Mouse (Mus musculus): ENCODE measurements around the gene 2010111I01Rik. TPM values are rescaled to one million over a fixed set of nuclear protein-coding genes. Genes with fewer than 3 reads are reported as not detected.

The 2010111I01Rik gene
- polyA plus RNA-seq, 1 experiment from 2014 or later: 27.7 TPM

GRCm38 (mm10) chr13:63187145-63188143 is 222.8 kb downstream of the 2010111I01Rik start:
- Histone ChIP-seq H3K27ac (replicated peaks) (no peak overlapping the region), H3K9me3 (no peaks in the 10 kb centered on the region), H3K9ac (no peak overlapping the region), H3K27me3 (no peaks in the 10 kb centered on the region), H3K36me3 (0 out of 2 replicates have a peak, but pooled peaks cover 3% of the 10 kb centered on the region), H3K4me1 (replicated peaks) (no peaks in the 10 kb centered on the region), H3K4me3 (no peak overlapping the region), H3K4me2 (no peak overlapping the region)
- ATAC-seq (ENCODE audit: low FRiP score, low read depth): no peak
- WGBS: 83% methylated on average over 13 of the region's 13 CpGs

GRCm38 (mm10) chr13:63188306-63188705 is 223.6 kb downstream of the 2010111I01Rik start:
- H3K9ac ChIP-seq: no peak overlapping the region
- H3K36me3 ChIP-seq: 0 out of 2 replicates have a peak, but pooled peaks cover 3% of the 10 kb centered on the region
- H3K9me3 ChIP-seq: no peaks in the 10 kb centered on the region
- 67% methylated on average over 5 of the region's 5 CpGs for WGBS
- H3K4me2 ChIP-seq: no peak overlapping the region
- ATAC-seq (ENCODE audit: low FRiP score, low read depth): no peak
- no peaks in the 10 kb centered on the region for H3K27me3 ChIP-seq
- no peak overlapping the region for H3K27ac ChIP-seq (replicated peaks)
- no peaks in the 10 kb centered on the region for H3K4me1 ChIP-seq (replicated peaks)
- no peak overlapping the region for H3K4me3 ChIP-seq

- H3K9ac ChIP-seq: no peak overlapping the region
- H3K36me3 ChIP-seq: 0 out of 2 replicates have a peak, but pooled peaks cover 3% of the 10 kb centered on the region
- H3K27me3 ChIP-seq: no peaks in the 10 kb centered on the region
- 61% methylated on average over 2 of the region's 2 CpGs for WGBS
- no peaks in the 10 kb centered on the region for H3K9me3 ChIP-seq
- ATAC-seq (ENCODE audit: low FRiP score, low read depth): no peak
- no peak overlapping the region for H3K27ac ChIP-seq (replicated peaks)
- H3K4me1 ChIP-seq (replicated peaks): no peaks in the 10 kb centered on the region
- H3K4me3 ChIP-seq: no peak overlapping the region
- H3K4me2 ChIP-seq: no peak overlapping the region
Observed at GRCm38 (mm10) chr13:63188811-63189210, 224.1 kb downstream of the 2010111I01Rik start.

GRCm38 (mm10) chr13:63193423-63193822 is 228.7 kb downstream of the 2010111I01Rik start:
- Histone ChIP-seq H3K9me3 (no peaks in the 10 kb centered on the region), H3K4me3 (no peak overlapping the region), H3K4me1 (replicated peaks) (no peaks in the 10 kb centered on the region), H3K27ac (replicated peaks) (no peak overlapping the region), H3K9ac (no peak overlapping the region), H3K27me3 (no peaks in the 10 kb centered on the region), H3K36me3 (0 out of 2 replicates have a peak, but pooled peaks cover 3% of the 10 kb centered on the region), H3K4me2 (no peak overlapping the region)
- no peak for ATAC-seq (ENCODE audit: low FRiP score, low read depth)
- WGBS: 72% methylated on average over 3 of the region's 3 CpGs

GRCm38 (mm10) chr13:63198038-63198437 is 233.3 kb downstream of the 2010111I01Rik start:
- no peaks in the 10 kb centered on the region for H3K4me1 ChIP-seq (replicated peaks)
- 93% methylated on average over 1 of the region's 1 CpGs for WGBS
- H3K9me3 ChIP-seq: no peaks in the 10 kb centered on the region
- no peaks in the 10 kb centered on the region for H3K27me3 ChIP-seq
- no peak overlapping the region for H3K4me2 ChIP-seq
- no peak overlapping the region for H3K4me3 ChIP-seq
- H3K36me3 ChIP-seq: no peaks in the 10 kb centered on the region
- no peak overlapping the region for H3K27ac ChIP-seq (replicated peaks)
- no peak overlapping the region for H3K9ac ChIP-seq
- no peak for ATAC-seq (ENCODE audit: low FRiP score, low read depth)

GRCm38 (mm10) chr13:63199588-63199987 is 234.9 kb downstream of the 2010111I01Rik start:
- no peak overlapping the region for H3K9ac ChIP-seq
- peaks cover 5% of the 10 kb centered on the region; the same call in 1 of the 2 replicates for H3K4me1 ChIP-seq (replicated peaks)
- H3K27ac ChIP-seq (replicated peaks): no peak overlapping the region
- ATAC-seq (ENCODE audit: low FRiP score, low read depth): no peak
- no peak overlapping the region for H3K4me3 ChIP-seq
- no peaks in the 10 kb centered on the region for H3K36me3 ChIP-seq
- WGBS: 71% methylated on average over 2 of the region's 2 CpGs
- H3K27me3 ChIP-seq: no peaks in the 10 kb centered on the region
- no peak overlapping the region for H3K4me2 ChIP-seq
- H3K9me3 ChIP-seq: no peaks in the 10 kb centered on the region

- no peak overlapping the region for H3K27ac ChIP-seq (replicated peaks)
Observed at GRCm38 (mm10) chr13:63203502-63204278, 239.0 kb downstream of the 2010111I01Rik start.

GRCm38 (mm10) chr13:63205750-63206149 is 241.1 kb downstream of the 2010111I01Rik start:
- peaks cover 5% of the 10 kb centered on the region; the same call in 1 of the 2 replicates for H3K4me1 ChIP-seq (replicated peaks)
- H3K36me3 ChIP-seq: no peaks in the 10 kb centered on the region
- no peak overlapping the region for H3K4me2 ChIP-seq
- ATAC-seq (ENCODE audit: low FRiP score, low read depth): no peak
- no peak overlapping the region for H3K4me3 ChIP-seq
- no peak overlapping the region for H3K27ac ChIP-seq (replicated peaks)
- no peaks in the 10 kb centered on the region for H3K27me3 ChIP-seq
- WGBS: 74% methylated on average over 4 of the region's 4 CpGs
- no peak overlapping the region for H3K9ac ChIP-seq
- no peaks in the 10 kb centered on the region for H3K9me3 ChIP-seq

More at GRCm38 (mm10) chr13:63203502-63204278, 239.0 kb downstream of the 2010111I01Rik start:
- 51% methylated on average over 8 of the region's 8 CpGs for WGBS
- ATAC-seq (ENCODE audit: low FRiP score, low read depth): no peak
- H3K36me3 ChIP-seq: no peaks in the 10 kb centered on the region
- H3K4me1 ChIP-seq (replicated peaks): peaks cover 5% of the 10 kb centered on the region; the same call in 1 of the 2 replicates
- H3K9ac ChIP-seq: no peak overlapping the region
- H3K9me3 ChIP-seq: no peaks in the 10 kb centered on the region
- no peaks in the 10 kb centered on the region for H3K27me3 ChIP-seq
- no peak overlapping the region for H3K4me3 ChIP-seq
- H3K4me2 ChIP-seq: no peak overlapping the region

- Histone ChIP-seq H3K4me1 (replicated peaks) (peaks cover 5% of the 10 kb centered on the region; the same call in 1 of the 2 replicates), H3K4me2 (no peak overlapping the region), H3K4me3 (no peak overlapping the region), H3K9me3 (no peaks in the 10 kb centered on the region), H3K36me3 (no peaks in the 10 kb centered on the region), H3K9ac (no peak overlapping the region), H3K27me3 (no peaks in the 10 kb centered on the region), H3K27ac (replicated peaks) (no peak overlapping the region)
- no peak for ATAC-seq (ENCODE audit: low FRiP score, low read depth)
- WGBS: 63% methylated on average over 1 of the region's 1 CpGs
Observed at GRCm38 (mm10) chr13:63206396-63206795, 241.7 kb downstream of the 2010111I01Rik start.

- Histone ChIP-seq H3K36me3 (0 out of 2 replicates have a peak, but pooled peaks cover 5% of the 10 kb centered on the region), H3K9ac (no peak overlapping the region), H3K4me1 (replicated peaks) (no peaks in the 10 kb centered on the region), H3K9me3 (no peaks in the 10 kb centered on the region), H3K27ac (replicated peaks) (no peak overlapping the region), H3K27me3 (no peaks in the 10 kb centered on the region), H3K4me2 (no peak overlapping the region), H3K4me3 (no peak overlapping the region)
- no peak for ATAC-seq (ENCODE audit: low FRiP score, low read depth)
Observed at GRCm38 (mm10) chr13:63216537-63216936, 251.8 kb downstream of the 2010111I01Rik start.

GRCm38 (mm10) chr13:63223026-63223770 is 258.5 kb downstream of the 2010111I01Rik start:
- Histone ChIP-seq H3K36me3 (no peaks in the 10 kb centered on the region), H3K9me3 (no peaks in the 10 kb centered on the region), H3K27ac (replicated peaks) (no peak overlapping the region), H3K27me3 (no peaks in the 10 kb centered on the region), H3K4me2 (no peak overlapping the region), H3K4me3 (no peak overlapping the region), H3K9ac (no peak overlapping the region), H3K4me1 (replicated peaks) (no peaks in the 10 kb centered on the region)
- ATAC-seq (ENCODE audit: low FRiP score, low read depth): no peak
- WGBS: 97% methylated on average over 8 of the region's 8 CpGs

Measured in hindbrain, embryonic 15.5 days (tissue).